Mouse (Mus musculus) lung, postnatal 0 days (tissue): ENCODE measurements around the gene Tanc1. TPM values are rescaled to one million over a fixed set of nuclear protein-coding genes. Genes with fewer than 3 reads are reported as not detected.

Source experiments
- ATAC-seq: fragments of 200-750 bp; cut with Nextera tagmentation; 2 replicates; pipeline ENCODE4 v1.8.0; 2017; ENCODE audit warnings: moderate library complexity
- DNase-seq: peaks from one replicate; pipeline ENCODE4 v3.0.0-alpha.2; 2016; ENCODE audit warnings: low spot score
- H3K27ac ChIP-seq: fragments of 300-500 bp; sonication (generic); 2 replicates; pipeline ENCODE4 v1.5.1; 2014; ENCODE audit warnings: antibody characterized with exemption, mild to moderate bottlenecking, low read length, mixed read lengths
- H3K27me3 ChIP-seq: fragments of 300-500 bp; sonication (generic); replicated peaks from 2 replicates; pipeline ENCODE4 v1.6.1; 2014; ENCODE audit warnings: low read length, mixed read lengths; ENCODE audit not compliant: insufficient read depth
- H3K36me3 ChIP-seq: fragments of 300-500 bp; sonication (generic); 2 replicates; pipeline ENCODE4 v1.6.1; 2014; ENCODE audit warnings: low read length, mixed read lengths; ENCODE audit not compliant: insufficient read depth
- H3K4me1 ChIP-seq: fragments of 300-500 bp; sonication (generic); 2 replicates; pipeline ENCODE4 v1.6.1; 2014; ENCODE audit warnings: antibody characterized with exemption, low read depth, low read length, mixed read lengths; ENCODE audit not compliant: insufficient read depth
- H3K4me2 ChIP-seq: fragments of 300-500 bp; sonication (generic); replicated peaks from 2 replicates; pipeline ENCODE4 v1.6.1; 2014; ENCODE audit warnings: low read depth, mild to moderate bottlenecking, low read length, moderate library complexity, mixed read lengths
- H3K4me3 ChIP-seq: fragments of 300-500 bp; sonication (generic); 2 replicates; pipeline ENCODE4 v1.5.1; 2014; ENCODE audit warnings: low read depth, low read length
- H3K9ac ChIP-seq: fragments of 300-500 bp; sonication (generic); replicated peaks from 2 replicates; pipeline ENCODE4 v1.6.1; 2014; ENCODE audit warnings: low read depth, mild to moderate bottlenecking
- H3K9me3 ChIP-seq: fragments of 300-500 bp; sonication (generic); 2 replicates; pipeline ENCODE4 v1.6.1; 2016; ENCODE audit warnings: low read length, mixed read lengths
- CTCF ChIP-seq: IDR thresholded peaks from 2 replicates; pipeline ENCODE4 v1.5.1; 2016; ENCODE audit warnings: antibody characterized with exemption, mild to moderate bottlenecking
- EP300 ChIP-seq: IDR thresholded peaks from 2 replicates; pipeline ENCODE4 v1.6.1; 2016; ENCODE audit warnings: antibody characterized with exemption, mild to moderate bottlenecking, control low read depth
- WGBS: fragments of 180-500 bp; shearing (Covaris S2); extraction: QIAGEN DNeasy Blood & Tissue Kit; methylation state at CpG from one replicate; pipeline ENCODE4 v1.1.7; 2014; 5-methylcytosine and 5-hydroxymethylcytosine counted together
- polyA plus RNA-seq: library from polyadenylated mRNA; unstranded; fragments of >200 nt; fragmentation: Nextera tagmentation; extraction: Ambion mirVana; gene quantifications from 2 replicates; pipeline ENCODE4 v1.2.1, GENCODE M21; 2015

The Tanc1 gene
- polyA plus RNA-seq, 1 experiment from 2014 or later, result 20.9 TPM

- TF ChIP-seq CTCF, result no peak
- TF ChIP-seq EP300, result peak; percentile 60; the same call in 1 of the 2 replicates
- Histone ChIP-seq H3K9ac (no peak overlapping the region), H3K4me3 (no peak overlapping the region), H3K4me2 (no peak overlapping the region), H3K27me3 (no peaks in the 10 kb centered on the region), H3K9me3 (no peaks in the 10 kb centered on the region), H3K27ac (peak overlapping the region; percentile 71), H3K4me1 (peaks cover 48% of the 10 kb centered on the region), H3K36me3 (no peaks in the 10 kb centered on the region)
- peak; percentile 80 for DNase-seq
- 38% methylated on average over 17 of the region's 17 CpGs for WGBS
- ATAC-seq, result peak; percentile 74
Observed at GRCm38 (mm10) chr2:59628057-59628901, 16.4 kb downstream of the Tanc1 start.

GRCm38 (mm10) chr2:59629829-59630228, 18.0 kb downstream of the Tanc1 start:
- no peak overlapping the region for H3K4me3 ChIP-seq
- ATAC-seq, result peak; percentile 33; the same call in 1 of the 2 replicates
- no peak for TF ChIP-seq CTCF
- 56% methylated on average over 4 of the region's 4 CpGs for WGBS
- peaks cover 48% of the 10 kb centered on the region for H3K4me1 ChIP-seq
- peak overlapping the region; percentile 71; the same call in 1 of the 2 replicates for H3K27ac ChIP-seq
- no peaks in the 10 kb centered on the region for H3K27me3 ChIP-seq
- no peak overlapping the region for H3K9ac ChIP-seq
- no peak for DNase-seq
- no peak overlapping the region for H3K4me2 ChIP-seq
- H3K36me3 ChIP-seq, result no peaks in the 10 kb centered on the region
- no peaks in the 10 kb centered on the region for H3K9me3 ChIP-seq

GRCm38 (mm10) chr2:59631406-59631805, 19.6 kb downstream of the Tanc1 start:
- Histone ChIP-seq H3K27ac (no peak overlapping the region), H3K27me3 (no peaks in the 10 kb centered on the region), H3K4me1 (peaks cover 45% of the 10 kb centered on the region), H3K9me3 (no peaks in the 10 kb centered on the region), H3K4me2 (no peak overlapping the region), H3K36me3 (no peaks in the 10 kb centered on the region), H3K4me3 (no peak overlapping the region), H3K9ac (no peak overlapping the region)
- no peak for TF ChIP-seq CTCF
- TF ChIP-seq EP300, result no peak
- DNase-seq, result no peak
- 42% methylated on average over 5 of the region's 5 CpGs for WGBS
- no peak for ATAC-seq

- no peaks in the 10 kb centered on the region for H3K36me3 ChIP-seq
- H3K27me3 ChIP-seq, result no peaks in the 10 kb centered on the region
- no peak overlapping the region for H3K4me3 ChIP-seq
- H3K4me2 ChIP-seq, result no peak overlapping the region
- no peaks in the 10 kb centered on the region for H3K9me3 ChIP-seq
- H3K4me1 ChIP-seq, result peaks cover 20% of the 10 kb centered on the region; the same call in 1 of the 2 replicates
- no peak overlapping the region for H3K9ac ChIP-seq
- TF ChIP-seq EP300 (no peak), CTCF (no peak)
- 72% methylated on average over 5 of the region's 5 CpGs for WGBS
- no peak overlapping the region for H3K27ac ChIP-seq
- no peak for DNase-seq
- no peak for ATAC-seq
Observed at GRCm38 (mm10) chr2:59633761-59634430, 22.1 kb downstream of the Tanc1 start.

- no peak overlapping the region for H3K27ac ChIP-seq
- H3K9me3 ChIP-seq, result no peaks in the 10 kb centered on the region
- no peak overlapping the region for H3K4me3 ChIP-seq
- H3K9ac ChIP-seq, result no peak overlapping the region
- peaks cover 6% of the 10 kb centered on the region; the same call in 1 of the 2 replicates for H3K4me1 ChIP-seq
- WGBS, result 85% methylated on average over 18 of the region's 18 CpGs
- no peak for ATAC-seq
- TF ChIP-seq EP300 (no peak), CTCF (no peak)
- DNase-seq, result no peak
- H3K27me3 ChIP-seq, result no peaks in the 10 kb centered on the region
- H3K4me2 ChIP-seq, result no peak overlapping the region
- no peaks in the 10 kb centered on the region for H3K36me3 ChIP-seq
Observed at GRCm38 (mm10) chr2:59637040-59637785, 25.4 kb downstream of the Tanc1 start.

- Histone ChIP-seq H3K4me2 (0 out of 2 replicates have a peak overlapping the region, but pooled peaks have one; percentile 3), H3K4me3 (no peak overlapping the region), H3K27me3 (no peaks in the 10 kb centered on the region), H3K4me1 (peaks cover 19% of the 10 kb centered on the region; the same call in 1 of the 2 replicates), H3K9ac (no peak overlapping the region), H3K27ac (peak overlapping the region; percentile 9; the same call in 1 of the 2 replicates), H3K36me3 (no peaks in the 10 kb centered on the region), H3K9me3 (no peaks in the 10 kb centered on the region)
- 30% methylated on average over 8 of the region's 8 CpGs for WGBS
- TF ChIP-seq CTCF (no peak), EP300 (peak; percentile 53)
- peak; percentile 39 for ATAC-seq
- peak; percentile 64 for DNase-seq
Observed at GRCm38 (mm10) chr2:59642722-59643121, 30.9 kb downstream of the Tanc1 start.
